Mouse (Mus musculus) left cerebral cortex, adult 11 months (tissue): ENCODE results near the gene Pikfyve.
"Not testable (repeated sequence)": the region's sequence is repeated elsewhere in the genome, so short reads cannot be mapped to it uniquely, and the experiment has no call there.

Experiments used
- DNase-seq: peaks from one replicate; pipeline ENCODE4 v3.0.0; 2022; ENCODE audit warnings: low spot score

The Pikfyve gene

GRCm38 (mm10) chr1:65185524-65186205 lies 818 bp upstream of the Pikfyve start:
- DNase-seq: no peak

GRCm38 (mm10) chr1:65187074-65187430 lies 569 bp downstream of the Pikfyve start:
- DNase-seq: no peak

DNA sequence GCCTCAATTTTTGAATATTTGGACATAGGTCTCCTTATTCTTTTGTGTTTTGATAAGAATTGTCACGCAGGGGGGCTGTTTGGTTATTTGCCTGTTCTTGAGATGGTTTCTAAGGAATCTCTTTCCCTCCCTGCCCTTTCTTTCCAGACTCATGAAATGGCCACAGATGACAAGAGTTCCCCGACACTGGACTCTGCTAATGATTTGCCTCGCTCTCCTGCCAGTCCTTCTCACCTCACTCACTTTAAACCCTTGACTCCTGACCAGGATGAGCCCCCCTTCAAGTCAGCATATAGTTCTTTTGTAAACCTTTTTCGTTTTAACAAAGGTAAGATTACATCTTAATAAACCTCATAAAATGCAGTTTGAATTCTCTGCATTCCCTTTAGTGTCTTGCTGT lies 3.7 kb downstream of the Pikfyve start:
- DNase-seq: no peak

GRCm38 (mm10) chr1:65193226-65193625 lies 6.7 kb downstream of the Pikfyve start:
- DNase-seq: no peak

GRCm38 (mm10) chr1:65198425-65198824 lies 11.9 kb downstream of the Pikfyve start:
- DNase-seq: no peak

GRCm38 (mm10) chr1:65198861-65199260 lies 12.4 kb downstream of the Pikfyve start:
- DNase-seq: no peak

GRCm38 (mm10) chr1:65204299-65204698 lies 17.8 kb downstream of the Pikfyve start:
- DNase-seq: no peak

DNA sequence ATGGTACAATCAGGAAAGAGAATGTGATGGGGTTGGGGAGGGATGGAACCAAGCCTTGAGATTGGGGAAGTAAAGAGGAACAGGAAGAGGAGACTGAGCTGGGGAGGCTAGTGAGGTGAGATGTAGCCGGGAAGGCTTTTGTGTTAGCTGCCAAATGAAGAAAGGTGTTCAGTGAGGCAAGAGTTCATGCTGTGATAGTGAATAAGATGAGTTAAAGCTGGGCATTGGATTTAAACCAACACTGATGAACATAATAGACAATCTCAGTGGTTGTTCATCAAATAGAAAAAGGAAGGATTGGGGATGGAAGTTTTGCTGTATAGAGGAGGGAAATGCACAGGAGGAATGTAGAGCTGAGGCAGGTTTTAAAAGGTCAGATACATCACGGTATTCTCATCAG lies 26.7 kb downstream of the Pikfyve start:
- no peak for DNase-seq

DNA sequence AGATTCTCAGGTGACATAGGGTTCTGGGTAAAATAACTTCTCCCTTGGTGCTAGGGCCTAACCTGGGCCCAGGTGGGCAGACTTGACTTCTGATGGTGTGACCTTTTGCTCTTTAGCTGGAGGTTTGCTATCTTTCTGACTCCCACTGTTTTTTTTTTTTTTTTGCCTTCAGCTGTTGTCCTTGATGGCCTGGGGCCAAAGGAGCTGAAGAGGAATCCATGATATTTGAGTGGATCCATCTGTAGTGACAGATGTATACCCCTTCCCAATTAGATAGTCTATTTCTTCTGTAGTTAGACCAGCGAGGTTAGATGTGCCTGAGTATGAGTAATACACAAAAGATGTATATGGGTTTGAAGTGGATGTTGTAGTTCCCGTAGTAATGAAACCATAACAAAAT lies 31.1 kb downstream of the Pikfyve start:
- DNase-seq: no peak

DNA sequence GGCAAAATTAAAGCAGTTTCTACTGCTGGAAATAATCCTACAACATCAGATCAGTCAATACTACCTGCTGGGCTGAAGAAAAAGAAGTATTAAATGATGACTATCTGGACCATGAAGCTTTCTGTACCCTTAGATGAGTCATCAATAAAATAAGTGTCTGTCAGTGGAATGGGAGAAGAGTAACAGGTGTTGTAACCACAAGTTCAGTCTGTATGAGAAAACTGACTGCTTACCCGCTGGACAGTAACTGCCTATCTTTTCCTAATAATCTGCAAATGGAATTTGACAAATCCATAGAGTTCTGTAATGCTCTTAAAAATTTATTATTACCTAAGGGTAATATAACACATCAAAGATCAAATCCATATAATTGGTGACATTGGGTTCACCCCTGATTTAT lies 31.5 kb downstream of the Pikfyve start:
- DNase-seq: no peak

DNA sequence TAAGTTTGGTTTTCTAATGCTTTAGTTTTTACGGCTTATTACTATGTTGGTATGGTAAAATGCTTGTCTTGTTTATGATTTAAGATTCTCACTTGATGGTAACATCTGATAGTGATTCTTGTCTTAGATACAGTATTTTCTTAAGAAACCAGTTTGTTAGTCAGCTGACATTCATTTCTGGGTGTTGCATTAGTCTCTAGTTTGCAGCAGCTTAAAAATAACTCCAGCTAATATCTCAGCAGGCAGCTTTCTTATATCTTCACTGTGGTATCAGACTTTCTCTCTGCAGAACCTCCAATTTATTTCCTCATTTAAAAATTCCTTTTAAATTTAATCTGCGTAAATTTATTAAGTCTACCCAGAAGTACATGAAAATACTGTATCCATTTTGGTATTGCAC lies 37.2 kb downstream of the Pikfyve start:
- no peak for DNase-seq

DNA sequence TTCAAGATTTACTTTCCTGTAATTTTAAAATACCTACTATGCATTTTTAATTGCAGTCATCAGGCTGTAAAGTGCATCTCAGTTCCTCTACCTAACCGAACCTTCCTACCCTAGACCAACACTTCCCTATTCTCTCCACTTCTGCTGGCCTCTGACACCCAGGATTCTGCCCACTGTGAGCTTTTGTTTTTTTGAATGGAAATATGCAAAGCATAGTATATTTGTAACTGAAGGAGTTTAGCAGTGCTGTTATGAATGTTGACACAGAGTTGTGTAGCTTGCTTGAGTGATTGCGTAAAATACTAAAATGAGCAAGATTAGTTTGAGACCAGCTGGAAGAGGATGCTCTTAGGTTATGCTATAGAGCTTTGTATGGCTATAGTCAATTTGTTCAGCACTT lies 41.2 kb downstream of the Pikfyve start:
- no peak for DNase-seq

DNA sequence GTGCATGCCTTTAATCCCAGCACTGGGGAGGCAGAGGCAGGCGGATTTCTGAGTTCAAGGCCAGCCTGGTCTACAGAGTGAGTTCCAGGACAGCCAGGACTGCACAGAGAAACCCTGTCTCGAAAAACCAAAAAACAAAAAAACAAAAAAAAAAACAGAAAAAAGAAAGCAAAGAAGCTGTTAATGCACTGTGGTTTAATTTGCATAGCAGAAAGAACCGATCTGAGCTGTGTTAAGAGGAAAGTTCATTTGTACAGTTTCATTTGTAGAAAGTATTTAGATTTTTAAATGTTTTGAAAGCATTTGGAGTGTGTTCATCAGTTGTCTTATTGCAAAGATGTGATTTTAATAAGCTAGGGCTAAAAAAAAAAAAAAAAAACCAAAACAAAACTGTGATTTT lies 43.3 kb downstream of the Pikfyve start:
- not testable (repeated sequence) for DNase-seq

GRCm38 (mm10) chr1:65230566-65230965 lies 44.1 kb downstream of the Pikfyve start:
- no peak for DNase-seq

DNA sequence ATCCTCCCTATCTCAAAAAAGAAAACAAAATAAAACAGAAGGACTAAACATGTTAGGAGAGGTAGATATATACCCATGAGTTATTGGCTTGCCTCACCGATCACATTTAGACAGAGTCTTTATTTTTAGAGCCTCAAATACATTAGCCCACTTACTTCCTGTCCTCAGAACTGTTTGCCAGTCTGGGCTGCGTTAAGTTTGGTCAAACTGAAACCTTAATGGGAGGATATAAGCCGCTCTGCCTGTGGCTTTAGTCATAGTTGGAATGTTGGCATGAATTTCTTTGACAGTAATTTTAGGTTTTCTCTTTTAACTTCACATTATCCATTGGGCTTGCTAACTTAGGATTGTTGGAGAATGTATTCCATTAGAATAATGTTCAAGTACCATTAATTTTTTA lies 51.2 kb downstream of the Pikfyve start:
- DNase-seq: no peak

GRCm38 (mm10) chr1:65245637-65246036 lies 59.2 kb downstream of the Pikfyve start:
- DNase-seq: no peak

DNA sequence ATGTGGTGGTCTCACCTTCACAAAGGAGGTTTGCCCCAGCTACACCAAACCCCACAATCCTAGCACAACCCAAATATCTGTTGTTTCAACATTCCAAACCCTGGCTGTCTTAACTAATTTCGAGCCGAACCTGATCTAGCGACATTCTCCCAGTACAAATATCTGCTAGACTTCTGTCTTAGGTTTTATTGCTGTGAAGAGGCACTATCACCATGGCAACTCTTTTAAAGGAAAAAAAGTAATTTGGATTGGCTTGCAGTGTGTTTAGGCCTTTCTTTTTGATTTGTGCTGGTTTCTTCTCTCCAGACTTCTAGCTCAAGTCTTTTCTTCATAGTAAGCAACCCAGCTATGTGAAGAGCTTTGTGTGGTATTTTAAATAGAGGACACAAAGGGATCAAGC lies 94.0 kb downstream of the Pikfyve start:
- DNase-seq: no peak

DNA sequence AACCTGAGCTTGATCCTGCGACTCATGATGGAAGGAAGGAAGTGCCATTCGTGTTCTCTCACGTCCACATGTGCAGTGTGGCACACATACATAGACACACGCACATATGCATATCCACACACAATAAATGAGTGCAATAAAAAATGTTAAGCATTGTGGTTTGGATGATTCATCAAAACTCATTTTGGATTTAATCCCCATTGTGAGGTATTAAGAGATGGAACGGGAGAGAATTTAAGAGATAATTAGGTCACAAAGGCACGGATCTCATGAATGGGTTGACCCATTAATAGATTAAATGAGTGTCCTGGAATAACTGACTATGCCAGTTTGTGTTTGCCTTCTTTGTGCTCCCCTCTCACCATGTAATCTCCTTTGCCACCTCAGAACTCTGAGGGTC lies 95.3 kb downstream of the Pikfyve start, which contains the start of gene Pth2r:
Gene Pth2r, plus strand, starts transcription at position 301 of the 400 bp plus-strand sequence.
- no peak for DNase-seq

GRCm38 (mm10) chr1:65282766-65283165 lies 96.3 kb downstream of the Pikfyve start:
- peak; percentile 42 for DNase-seq

DNA sequence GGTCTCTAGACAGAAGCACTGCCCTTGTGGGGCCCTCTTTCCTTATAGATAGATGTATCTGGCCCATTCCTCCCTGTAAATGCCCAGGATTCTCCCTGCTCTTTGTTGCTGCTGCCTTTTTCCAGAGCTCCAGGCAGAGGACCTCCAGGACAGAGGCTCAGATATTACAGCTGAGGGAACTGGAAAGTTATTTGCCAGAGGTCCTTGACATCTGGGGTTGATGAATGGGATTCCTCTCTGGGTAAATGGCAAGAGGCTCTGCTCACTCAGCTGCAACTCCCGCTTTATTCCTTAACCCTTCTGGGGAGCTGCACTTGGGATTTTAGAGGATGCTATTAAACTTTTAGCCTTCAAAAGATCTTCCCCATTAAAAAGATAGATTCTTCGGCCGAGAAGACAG lies 122.0 kb downstream of the Pikfyve start:
- DNase-seq: no peak

DNA sequence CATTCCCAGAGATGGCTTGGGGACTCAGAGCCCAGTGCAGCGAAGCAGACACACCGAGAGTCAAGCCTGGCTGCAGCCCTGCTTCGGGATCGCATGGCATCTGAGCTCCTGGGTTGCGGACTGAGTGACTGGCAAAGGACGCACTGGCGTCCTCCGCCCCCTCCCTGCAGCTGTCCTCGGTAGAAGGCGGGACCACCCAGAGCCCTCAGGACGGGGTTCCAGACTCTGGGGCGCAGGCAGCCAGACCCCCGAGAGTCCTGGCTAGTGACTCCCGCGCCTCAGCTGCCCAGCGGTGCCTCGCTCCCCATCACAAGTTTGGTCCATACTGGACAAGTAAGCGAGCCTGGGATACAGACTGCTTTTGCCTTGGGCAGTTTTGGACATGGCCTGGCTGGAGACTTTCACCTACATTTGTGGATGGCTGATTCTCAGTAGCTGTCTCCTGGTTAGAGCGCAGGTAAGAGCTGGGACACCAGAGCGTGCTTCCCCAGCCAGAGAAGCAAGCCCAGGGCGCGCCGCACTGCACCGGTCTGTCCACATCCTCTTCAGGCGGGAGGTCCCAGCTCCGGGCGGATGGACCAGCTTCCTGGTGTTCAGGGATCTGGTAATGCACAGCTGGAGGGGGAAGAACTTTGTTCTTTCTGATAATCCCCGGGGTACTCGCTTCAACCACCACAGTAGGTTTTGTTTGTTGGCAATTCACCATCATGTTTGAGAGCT lies 124.9 kb downstream of the Pikfyve start:
- DNase-seq: no peak

GRCm38 (mm10) chr1:65312118-65312517 lies 125.6 kb downstream of the Pikfyve start:
- peak; percentile 19 for DNase-seq

DNA sequence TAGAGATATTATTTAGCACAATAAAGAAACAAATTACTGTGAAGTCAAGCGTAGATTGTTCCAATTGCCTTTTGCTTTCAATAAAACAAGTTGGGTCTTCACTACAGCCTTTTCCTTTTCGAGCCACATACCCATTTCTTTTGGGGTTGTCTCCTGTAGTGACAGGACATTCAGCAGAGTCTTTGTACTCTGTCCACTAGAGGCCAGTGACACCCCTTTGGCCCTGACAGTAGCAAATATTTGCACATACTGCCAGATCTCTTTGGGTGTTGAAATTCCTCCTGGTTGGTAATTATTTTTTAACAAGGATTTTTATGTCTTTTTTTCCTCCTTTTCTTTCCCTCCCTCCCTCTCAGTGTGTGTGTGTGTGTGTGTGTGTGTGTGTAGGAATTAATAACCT lies 126.4 kb downstream of the Pikfyve start:
- DNase-seq: no peak
